Mouse (Mus musculus): ENCODE results near the gene 4921517D22Rik. TPM values are rescaled to one million over a fixed set of nuclear protein-coding genes. Genes with fewer than 3 reads are reported as not detected.
"Not testable (repeated sequence)": the region's sequence is repeated elsewhere in the genome, so short reads cannot be mapped to it uniquely, and the experiment has no call there.

The 4921517D22Rik gene
- polyA plus RNA-seq, 1 experiment, result not detected

DNA sequence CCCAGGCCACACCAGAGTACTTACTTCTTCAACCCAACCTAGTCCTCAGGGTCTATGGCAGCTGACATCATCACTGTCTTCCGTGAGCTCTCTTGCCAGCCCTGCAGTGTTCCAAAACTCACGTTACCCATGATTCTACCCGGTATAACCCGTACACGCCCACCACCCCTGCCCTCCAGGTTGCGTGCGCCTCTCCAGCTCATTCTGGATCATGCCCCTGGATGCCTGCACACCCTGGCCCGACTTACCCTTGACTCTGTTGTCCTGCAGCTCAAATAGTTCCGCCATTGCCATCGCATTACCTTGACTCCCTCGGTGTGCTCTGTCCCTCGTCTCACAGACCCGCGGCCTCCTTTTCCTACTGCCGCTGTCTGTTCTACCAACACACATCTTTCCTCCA is 16.3 kb upstream of the 4921517D22Rik start, which contains the start of gene Spata31d1a:
Gene Spata31d1a (minus strand): TSS at position 101 of the 400 bp plus-strand sequence.
- TF ChIP-seq CTCF (IDR thresholded peaks at IDR 0.05; ENCODE audit: extremely low read depth, insufficient read length, insufficient replicate concordance, low read depth, low read length), result no peak
- no peak for TF ChIP-seq POLR2A (IDR thresholded peaks at IDR 0.05; ENCODE audit: low read depth, low read length)
- WGBS, result 88% methylated on average over 15 of the region's 15 CpGs
- no peaks in the 10 kb centered on the region for H3K27me3 ChIP-seq (ENCODE audit: control insufficient read depth, insufficient read depth, low read length)
- no peaks in the 10 kb centered on the region for H3K4me1 ChIP-seq (ENCODE audit: control insufficient read depth, insufficient read depth, insufficient read length, low read length)
- H3K4me3 ChIP-seq (ENCODE audit: low read depth, low read length), result no peak within 1 kb of the TSS
- no peak within 1 kb of the TSS for H3K27ac ChIP-seq (ENCODE audit: insufficient read depth, low read depth, low read length)
- no peaks in the 10 kb centered on the region for H3K36me3 ChIP-seq (ENCODE audit: control insufficient read depth, insufficient read depth, low read length)

GRCm38 (mm10) chr13:59704562-59704961 is 10.7 kb upstream of the 4921517D22Rik start:
- 51% methylated on average over 12 of the region's 12 CpGs for WGBS
- Histone ChIP-seq H3K36me3 (ENCODE audit: control insufficient read depth, insufficient read depth, low read length) (no peaks in the 10 kb centered on the region), H3K4me3 (ENCODE audit: low read depth, low read length) (no peak overlapping the region), H3K27me3 (ENCODE audit: control insufficient read depth, insufficient read depth, low read length) (no peaks in the 10 kb centered on the region), H3K4me1 (ENCODE audit: control insufficient read depth, insufficient read depth, insufficient read length, low read length) (no peaks in the 10 kb centered on the region), H3K27ac (ENCODE audit: insufficient read depth, low read depth, low read length) (no peak overlapping the region)
- TF ChIP-seq POLR2A (IDR thresholded peaks at IDR 0.05; ENCODE audit: low read depth, low read length), result no peak
- no peak for TF ChIP-seq CTCF (IDR thresholded peaks at IDR 0.05; ENCODE audit: extremely low read depth, insufficient read length, insufficient replicate concordance, low read depth, low read length)

DNA sequence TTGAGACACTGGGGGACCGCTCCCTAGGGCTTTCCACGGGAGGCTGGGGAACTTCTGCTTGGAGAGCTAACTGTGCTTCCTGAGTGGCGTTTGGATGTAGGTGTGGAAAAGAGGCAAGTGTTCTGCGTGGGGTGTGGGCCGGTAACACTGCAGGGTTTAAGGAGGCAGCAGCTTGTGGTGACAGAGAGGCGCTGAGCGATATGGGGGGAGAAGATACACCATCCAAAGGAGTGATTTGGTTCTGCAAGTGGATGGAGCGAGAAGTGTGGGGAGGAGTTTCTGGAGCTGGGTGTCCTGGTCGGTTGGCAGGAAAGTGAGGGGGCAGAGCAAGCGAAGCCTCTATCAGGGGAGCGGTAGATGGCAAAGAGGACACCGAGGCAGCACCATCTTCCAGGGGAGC is 9.6 kb upstream of the 4921517D22Rik start:
- H3K27ac ChIP-seq (ENCODE audit: insufficient read depth, low read depth, low read length), result no peak overlapping the region
- no peaks in the 10 kb centered on the region for H3K4me1 ChIP-seq (ENCODE audit: control insufficient read depth, insufficient read depth, insufficient read length, low read length)
- TF ChIP-seq POLR2A (IDR thresholded peaks at IDR 0.05; ENCODE audit: low read depth, low read length), result no peak
- no peak for TF ChIP-seq CTCF (IDR thresholded peaks at IDR 0.05; ENCODE audit: extremely low read depth, insufficient read length, insufficient replicate concordance, low read depth, low read length)
- no peak overlapping the region for H3K4me3 ChIP-seq (ENCODE audit: low read depth, low read length)
- WGBS, result 84% methylated on average over 12 of the region's 12 CpGs
- no peaks in the 10 kb centered on the region for H3K36me3 ChIP-seq (ENCODE audit: control insufficient read depth, insufficient read depth, low read length)
- H3K27me3 ChIP-seq (ENCODE audit: control insufficient read depth, insufficient read depth, low read length), result no peaks in the 10 kb centered on the region

GRCm38 (mm10) chr13:59700137-59700536 is 6.2 kb upstream of the 4921517D22Rik start:
- H3K27me3 ChIP-seq (ENCODE audit: control insufficient read depth, insufficient read depth, low read length); H3K27ac ChIP-seq (ENCODE audit: insufficient read depth, low read depth, low read length); H3K36me3 ChIP-seq (ENCODE audit: control insufficient read depth, insufficient read depth, low read length); H3K4me3 ChIP-seq (ENCODE audit: low read depth, low read length); H3K4me1 ChIP-seq (ENCODE audit: control insufficient read depth, insufficient read depth, insufficient read length, low read length): not testable (repeated sequence)
- WGBS, result 65% methylated on average over 1 of the region's 1 CpGs

- Histone ChIP-seq H3K4me3 (ENCODE audit: low read depth, low read length) (no peak overlapping the region), H3K4me1 (ENCODE audit: control insufficient read depth, insufficient read depth, insufficient read length, low read length) (no peaks in the 10 kb centered on the region), H3K27me3 (ENCODE audit: control insufficient read depth, insufficient read depth, low read length) (no peaks in the 10 kb centered on the region), H3K27ac (ENCODE audit: insufficient read depth, low read depth, low read length) (no peak overlapping the region), H3K36me3 (ENCODE audit: control insufficient read depth, insufficient read depth, low read length) (no peaks in the 10 kb centered on the region)
- WGBS, result 87% methylated on average over 8 of the region's 8 CpGs
- TF ChIP-seq POLR2A (IDR thresholded peaks at IDR 0.05; ENCODE audit: low read depth, low read length) (no peak), CTCF (IDR thresholded peaks at IDR 0.05; ENCODE audit: extremely low read depth, insufficient read length, insufficient replicate concordance, low read depth, low read length) (no peak)
Measured at GRCm38 (mm10) chr13:59699131-59699530, 5.2 kb upstream of the 4921517D22Rik start.

DNA sequence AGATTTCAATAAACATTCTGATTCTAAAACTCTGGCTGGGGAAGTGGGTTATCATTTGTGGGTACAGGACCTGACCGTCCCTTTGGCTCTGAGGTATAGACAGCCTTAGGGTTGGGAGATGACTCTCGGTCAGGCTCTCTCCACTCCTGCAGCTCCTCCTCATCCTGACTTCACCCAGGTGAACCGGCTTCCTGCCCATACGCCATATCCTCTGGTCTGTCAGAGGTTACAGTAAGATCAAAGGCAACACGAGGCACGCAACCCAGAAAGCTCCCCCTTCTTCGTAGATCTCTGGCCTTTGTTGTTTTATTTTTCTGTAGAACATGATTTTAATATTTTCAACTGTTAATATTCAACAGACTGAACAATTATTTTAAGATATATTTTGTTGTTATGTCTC is 1.9 kb upstream of the 4921517D22Rik start:
- TF ChIP-seq CTCF (IDR thresholded peaks at IDR 0.05; ENCODE audit: extremely low read depth, insufficient read length, insufficient replicate concordance, low read depth, low read length), result no peak
- TF ChIP-seq POLR2A (IDR thresholded peaks at IDR 0.05; ENCODE audit: low read depth, low read length), result no peak
- Histone ChIP-seq H3K4me3 (ENCODE audit: low read depth, low read length) (no peak overlapping the region), H3K27ac (ENCODE audit: insufficient read depth, low read depth, low read length) (no peak overlapping the region), H3K27me3 (ENCODE audit: control insufficient read depth, insufficient read depth, low read length) (no peaks in the 10 kb centered on the region), H3K36me3 (ENCODE audit: control insufficient read depth, insufficient read depth, low read length) (no peaks in the 10 kb centered on the region), H3K4me1 (ENCODE audit: control insufficient read depth, insufficient read depth, insufficient read length, low read length) (no peaks in the 10 kb centered on the region)
- 81% methylated on average over 7 of the region's 7 CpGs for WGBS

DNA sequence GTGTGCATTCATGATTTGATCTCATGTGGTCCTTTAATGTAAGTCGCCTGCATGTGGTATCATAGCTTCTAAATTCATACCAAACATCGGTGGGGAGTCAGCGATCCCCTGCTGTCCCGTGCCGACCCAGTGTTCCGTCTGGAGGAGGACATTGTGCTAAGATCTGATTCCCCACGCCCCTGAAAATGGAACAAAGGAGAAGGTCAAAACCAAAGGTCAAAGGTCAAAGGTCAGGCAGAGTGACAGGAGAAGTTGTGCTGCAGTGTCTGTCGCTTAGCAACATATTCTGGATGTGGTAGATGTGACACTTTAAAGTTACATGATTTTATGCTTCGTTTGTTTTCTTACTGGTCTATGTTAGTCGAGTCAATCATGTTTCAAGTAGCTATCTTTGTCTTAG is 2.4 kb downstream of the 4921517D22Rik start:
- TF ChIP-seq CTCF (IDR thresholded peaks at IDR 0.05; ENCODE audit: extremely low read depth, insufficient read length, insufficient replicate concordance, low read depth, low read length), result no peak
- no peak for TF ChIP-seq POLR2A (IDR thresholded peaks at IDR 0.05; ENCODE audit: low read depth, low read length)
- no peaks in the 10 kb centered on the region for H3K4me1 ChIP-seq (ENCODE audit: control insufficient read depth, insufficient read depth, insufficient read length, low read length)
- no peaks in the 10 kb centered on the region for H3K27me3 ChIP-seq (ENCODE audit: control insufficient read depth, insufficient read depth, low read length)
- no peaks in the 10 kb centered on the region for H3K36me3 ChIP-seq (ENCODE audit: control insufficient read depth, insufficient read depth, low read length)
- H3K4me3 ChIP-seq (ENCODE audit: low read depth, low read length), result no peak overlapping the region
- WGBS, result 77% methylated on average over 10 of the region's 10 CpGs
- H3K27ac ChIP-seq (ENCODE audit: insufficient read depth, low read depth, low read length), result no peak overlapping the region

DNA sequence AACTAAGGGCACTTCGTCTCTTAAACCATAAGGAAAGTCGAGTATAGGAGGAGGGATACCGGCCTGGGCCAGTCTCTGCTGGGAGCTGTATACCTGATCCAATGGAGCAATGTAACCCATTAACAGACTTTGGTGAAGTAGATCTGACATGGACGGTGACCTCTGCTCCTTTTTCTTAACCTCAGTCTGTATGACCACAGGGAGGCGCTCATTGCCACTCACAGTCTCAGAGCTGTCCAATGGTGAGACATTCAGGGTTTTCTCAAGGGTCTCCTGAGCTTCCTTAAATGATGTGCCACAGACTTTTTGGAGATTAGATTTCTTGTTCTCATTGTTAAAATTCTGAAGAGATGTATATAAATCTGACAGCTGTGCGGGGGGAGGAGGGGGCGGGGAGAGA is 3.3 kb downstream of the 4921517D22Rik start:
- Histone ChIP-seq H3K4me1 (ENCODE audit: control insufficient read depth, insufficient read depth, insufficient read length, low read length) (no peaks in the 10 kb centered on the region), H3K27ac (ENCODE audit: insufficient read depth, low read depth, low read length) (no peak overlapping the region), H3K27me3 (ENCODE audit: control insufficient read depth, insufficient read depth, low read length) (no peaks in the 10 kb centered on the region), H3K4me3 (ENCODE audit: low read depth, low read length) (no peak overlapping the region), H3K36me3 (ENCODE audit: control insufficient read depth, insufficient read depth, low read length) (no peaks in the 10 kb centered on the region)
- no peak for TF ChIP-seq POLR2A (IDR thresholded peaks at IDR 0.05; ENCODE audit: low read depth, low read length)
- WGBS, result 84% methylated on average over 7 of the region's 7 CpGs
